Mouse (Mus musculus) testis, adult 2 months (tissue): ENCODE data around the gene Arhgef17.

Experiments used
- CTCF ChIP-seq: fragments of 200-500 bp; IDR thresholded peaks from 2 replicates; pipeline ENCODE4 v1.5.1; 2012; ENCODE audit warnings: low read depth, mild to moderate bottlenecking, inconsistent platforms, low read length, moderate library complexity; ENCODE audit not compliant: control insufficient read depth, insufficient read depth, insufficient replicate concordance
- POLR2A ChIP-seq: fragments of 200-500 bp; IDR thresholded peaks from 2 replicates; pipeline ENCODE4 v1.6.1; 2012; ENCODE audit warnings: low read depth, mild to moderate bottlenecking, inconsistent platforms, low read length, moderate library complexity; ENCODE audit not compliant: control insufficient read depth

- TF ChIP-seq POLR2A, result no peak
- TF ChIP-seq CTCF, result no peak
Measured at GRCm38 (mm10) chr7:100894833-100895226, 37.1 kb downstream of the Arhgef17 start.
